Mouse (Mus musculus) lung, postnatal 0 days (tissue): ENCODE measurements at regions not wholly inside any gene's neighbourhood (a gene's known extent, or its start where the extent isn't known, plus 50 kb on each side); places are given as distances from the start of the nearest gene placed in this dataset.

ENCODE experiments used
- ATAC-seq: fragments of 200-750 bp; cut with Nextera tagmentation; 2 replicates; pipeline ENCODE4 v1.8.0; 2017; ENCODE audit warnings: moderate library complexity
- DNase-seq: peaks from one replicate; pipeline ENCODE4 v3.0.0-alpha.2; 2016; ENCODE audit warnings: low spot score
- H3K27ac ChIP-seq: fragments of 300-500 bp; sonication (generic); 2 replicates; pipeline ENCODE4 v1.5.1; 2014; ENCODE audit warnings: antibody characterized with exemption, mild to moderate bottlenecking, low read length, mixed read lengths
- H3K27me3 ChIP-seq: fragments of 300-500 bp; sonication (generic); replicated peaks from 2 replicates; pipeline ENCODE4 v1.6.1; 2014; ENCODE audit warnings: low read length, mixed read lengths; ENCODE audit not compliant: insufficient read depth
- H3K36me3 ChIP-seq: fragments of 300-500 bp; sonication (generic); 2 replicates; pipeline ENCODE4 v1.6.1; 2014; ENCODE audit warnings: low read length, mixed read lengths; ENCODE audit not compliant: insufficient read depth
- H3K4me1 ChIP-seq: fragments of 300-500 bp; sonication (generic); 2 replicates; pipeline ENCODE4 v1.6.1; 2014; ENCODE audit warnings: antibody characterized with exemption, low read depth, low read length, mixed read lengths; ENCODE audit not compliant: insufficient read depth
- H3K4me2 ChIP-seq: fragments of 300-500 bp; sonication (generic); replicated peaks from 2 replicates; pipeline ENCODE4 v1.6.1; 2014; ENCODE audit warnings: low read depth, mild to moderate bottlenecking, low read length, moderate library complexity, mixed read lengths
- H3K4me3 ChIP-seq: fragments of 300-500 bp; sonication (generic); 2 replicates; pipeline ENCODE4 v1.5.1; 2014; ENCODE audit warnings: low read depth, low read length
- H3K9ac ChIP-seq: fragments of 300-500 bp; sonication (generic); replicated peaks from 2 replicates; pipeline ENCODE4 v1.6.1; 2014; ENCODE audit warnings: low read depth, mild to moderate bottlenecking
- H3K9me3 ChIP-seq: fragments of 300-500 bp; sonication (generic); 2 replicates; pipeline ENCODE4 v1.6.1; 2016; ENCODE audit warnings: low read length, mixed read lengths
- CTCF ChIP-seq: IDR thresholded peaks from 2 replicates; pipeline ENCODE4 v1.5.1; 2016; ENCODE audit warnings: antibody characterized with exemption, mild to moderate bottlenecking
- EP300 ChIP-seq: IDR thresholded peaks from 2 replicates; pipeline ENCODE4 v1.6.1; 2016; ENCODE audit warnings: antibody characterized with exemption, mild to moderate bottlenecking, control low read depth
- WGBS: fragments of 180-500 bp; shearing (Covaris S2); extraction: QIAGEN DNeasy Blood & Tissue Kit; methylation state at CpG from one replicate; pipeline ENCODE4 v1.1.7; 2014; 5-methylcytosine and 5-hydroxymethylcytosine counted together

DNA sequence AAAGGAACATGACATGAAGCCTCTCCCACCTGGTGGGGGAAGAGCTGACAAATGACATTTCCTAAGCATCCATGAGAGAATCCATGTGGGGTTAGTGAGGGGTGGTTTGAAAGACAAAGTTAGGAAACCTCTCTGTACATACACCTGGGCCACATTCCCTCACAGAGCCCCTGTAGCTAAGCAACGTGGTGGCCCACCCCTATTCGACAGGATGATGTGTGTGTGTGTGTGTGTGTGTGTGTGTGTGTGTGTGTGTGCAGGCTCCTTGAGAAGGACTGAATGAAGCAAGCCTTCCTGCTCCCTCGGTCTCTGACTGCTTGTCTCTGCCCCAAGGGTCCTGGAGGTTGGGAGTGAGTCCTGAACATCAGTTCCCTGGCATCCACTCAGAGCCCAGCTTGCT lies 80.7 kb upstream of the Camk1g start:
- H3K27ac ChIP-seq: no peak overlapping the region
- no peaks in the 10 kb centered on the region for H3K36me3 ChIP-seq
- H3K4me1 ChIP-seq: peaks cover 11% of the 10 kb centered on the region; the same call in 1 of the 2 replicates
- no peaks in the 10 kb centered on the region for H3K9me3 ChIP-seq
- H3K27me3 ChIP-seq: no peaks in the 10 kb centered on the region
- TF ChIP-seq CTCF (no peak), EP300 (no peak)
- H3K4me3 ChIP-seq: no peak overlapping the region
- ATAC-seq (no peak), DNase-seq (no peak)
- H3K9ac ChIP-seq: no peak overlapping the region
- WGBS: 41% methylated on average over 3 of the region's 3 CpGs
- no peak overlapping the region for H3K4me2 ChIP-seq

DNA sequence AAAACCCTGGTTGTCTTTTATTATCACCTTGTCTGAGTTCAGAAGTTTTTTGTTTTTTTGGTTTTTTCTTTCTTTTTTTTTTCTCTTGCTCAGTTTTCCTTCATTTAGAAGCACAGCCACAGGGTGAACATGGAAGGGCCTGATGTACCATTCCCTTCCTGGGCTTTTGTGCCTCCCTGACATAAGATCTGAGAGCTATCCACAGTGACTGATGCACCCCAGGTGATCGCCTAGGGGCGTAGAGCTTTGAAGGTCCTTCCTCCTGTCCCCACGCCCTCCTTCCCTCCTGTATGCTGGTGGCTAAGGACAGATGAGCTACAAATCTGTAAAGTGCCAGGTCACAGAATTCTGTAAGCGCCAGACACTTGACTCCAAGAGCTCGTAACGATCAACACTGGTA lies 80.1 kb upstream of the Camk1g start:
- no peaks in the 10 kb centered on the region for H3K9me3 ChIP-seq
- TF ChIP-seq CTCF (no peak), EP300 (no peak)

DNA sequence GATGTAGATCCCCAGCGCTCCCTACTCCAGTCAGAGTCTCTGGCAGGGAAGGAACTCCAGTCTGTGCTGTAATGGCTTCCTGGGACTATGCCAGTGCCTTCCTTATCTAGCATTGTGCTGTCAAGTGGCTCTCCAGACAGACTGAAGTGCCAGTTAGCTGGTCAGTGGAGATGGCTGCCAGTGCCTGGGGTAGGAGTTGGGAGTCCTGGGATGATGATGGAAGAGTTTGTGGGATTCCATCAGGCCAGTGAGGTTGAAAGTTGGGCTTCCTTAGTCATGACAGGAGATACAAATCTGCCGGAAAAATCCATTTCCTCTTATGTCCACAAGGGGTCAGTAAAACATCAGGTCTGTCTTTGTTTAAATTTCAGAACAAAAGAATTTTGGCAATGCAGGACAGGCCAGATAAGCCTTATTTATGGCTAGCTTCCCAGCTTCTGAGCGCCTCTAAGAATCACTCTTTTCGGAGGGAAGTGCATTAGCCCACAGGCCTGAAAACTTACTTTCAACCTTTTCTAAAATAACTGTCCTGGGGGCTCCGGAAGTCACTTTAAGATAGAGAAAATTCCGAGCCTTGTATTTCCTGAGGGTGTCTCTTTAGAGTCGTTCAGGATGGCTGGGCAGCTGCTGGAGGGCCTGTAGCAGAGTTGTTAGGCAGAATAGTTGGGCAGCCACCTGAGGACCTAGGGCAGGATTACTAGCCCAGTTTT lies 79.5 kb upstream of the Camk1g start:
- peaks cover 11% of the 10 kb centered on the region; the same call in 1 of the 2 replicates for H3K4me1 ChIP-seq
- no peaks in the 10 kb centered on the region for H3K36me3 ChIP-seq
- no peak overlapping the region for H3K4me3 ChIP-seq
- DNase-seq: peak; percentile 92
- no peaks in the 10 kb centered on the region for H3K27me3 ChIP-seq
- WGBS: 3% methylated on average over 7 of the region's 7 CpGs
- H3K9me3 ChIP-seq: no peaks in the 10 kb centered on the region
- ATAC-seq: peak; percentile 95
- H3K4me2 ChIP-seq: no peak overlapping the region
- TF ChIP-seq EP300 (peak; percentile 79; the same call in 1 of the 2 replicates), CTCF (peak; percentile 79)
- H3K9ac ChIP-seq: no peak overlapping the region
- H3K27ac ChIP-seq: no peak overlapping the region

More for the DNA sequence above, 80.1 kb upstream of the Camk1g start:
- Histone ChIP-seq H3K4me3 (no peak overlapping the region), H3K36me3 (no peaks in the 10 kb centered on the region), H3K4me1 (peaks cover 11% of the 10 kb centered on the region; the same call in 1 of the 2 replicates), H3K4me2 (no peak overlapping the region), H3K27ac (no peak overlapping the region), H3K9ac (no peak overlapping the region), H3K27me3 (no peaks in the 10 kb centered on the region)
- DNase-seq (no peak), ATAC-seq (no peak)
- 64% methylated on average over 6 of the region's 6 CpGs for WGBS

DNA sequence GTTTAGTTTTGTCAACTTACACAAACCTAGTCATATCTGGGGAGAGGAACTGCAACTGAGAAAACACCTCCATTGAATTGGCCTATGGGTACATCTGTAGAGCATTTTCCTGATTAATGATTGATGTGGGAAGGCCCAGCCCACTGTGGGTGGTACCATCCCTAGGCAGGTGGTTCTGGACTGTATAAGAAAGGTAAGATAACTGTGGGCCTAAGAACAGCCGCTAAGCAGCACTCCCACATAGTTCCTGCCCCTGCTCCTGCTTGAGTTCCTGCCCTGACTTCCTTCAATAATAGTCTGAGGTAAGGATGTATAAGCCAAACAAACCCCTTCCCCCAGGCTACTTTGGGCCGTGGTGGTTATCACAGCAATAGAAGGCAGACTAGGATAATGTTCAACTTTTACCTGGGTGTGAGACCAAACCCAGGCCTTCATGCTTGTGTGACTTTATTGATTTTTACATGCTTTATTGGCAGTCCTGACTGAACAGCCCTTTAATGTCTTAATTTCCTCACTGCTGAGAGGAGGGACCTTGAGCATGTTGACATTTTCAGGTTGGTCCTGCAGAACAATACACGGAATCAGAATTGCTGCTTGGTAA lies 78.8 kb upstream of the Camk1g start:
- H3K27ac ChIP-seq: no peak overlapping the region
- 24% methylated on average over 3 of the region's 3 CpGs for WGBS
- H3K27me3 ChIP-seq: no peaks in the 10 kb centered on the region
- no peak for TF ChIP-seq CTCF
- no peak for TF ChIP-seq EP300
- H3K36me3 ChIP-seq: no peaks in the 10 kb centered on the region
- H3K9me3 ChIP-seq: no peaks in the 10 kb centered on the region
- peaks cover 11% of the 10 kb centered on the region; the same call in 1 of the 2 replicates for H3K4me1 ChIP-seq
- ATAC-seq: 0 out of 2 replicates have a peak, but pooled peaks have one; percentile 0
- no peak overlapping the region for H3K4me2 ChIP-seq
- no peak overlapping the region for H3K9ac ChIP-seq
- no peak overlapping the region for H3K4me3 ChIP-seq
- no peak for DNase-seq

DNA sequence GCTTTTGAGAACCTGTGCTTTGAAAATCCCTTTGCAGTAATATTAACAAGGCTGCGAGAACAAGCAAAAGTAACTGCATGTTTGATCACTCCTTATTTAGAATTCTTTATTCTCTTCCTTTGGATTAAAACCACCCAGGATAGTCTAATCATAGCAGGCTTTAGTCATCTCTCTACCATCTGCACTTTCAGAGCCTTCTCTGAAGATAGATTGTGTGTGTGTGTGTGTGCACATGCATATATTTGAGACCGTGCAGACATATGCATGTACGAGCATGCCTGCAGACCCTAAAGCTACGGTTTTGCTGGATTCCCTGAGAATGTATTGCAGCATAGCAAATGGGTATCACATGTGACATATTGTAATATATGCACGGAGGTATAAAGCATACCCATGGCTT lies 77.5 kb upstream of the Camk1g start:
- no peak for TF ChIP-seq CTCF
- TF ChIP-seq EP300: no peak
- no peak for ATAC-seq
- Histone ChIP-seq H3K4me2 (no peak overlapping the region), H3K27ac (no peak overlapping the region), H3K9me3 (no peaks in the 10 kb centered on the region), H3K4me3 (no peak overlapping the region), H3K36me3 (no peaks in the 10 kb centered on the region), H3K27me3 (no peaks in the 10 kb centered on the region), H3K9ac (no peak overlapping the region), H3K4me1 (peaks cover 11% of the 10 kb centered on the region; the same call in 1 of the 2 replicates)
- WGBS: 90% methylated on average over 5 of the region's 5 CpGs
- no peak for DNase-seq

DNA sequence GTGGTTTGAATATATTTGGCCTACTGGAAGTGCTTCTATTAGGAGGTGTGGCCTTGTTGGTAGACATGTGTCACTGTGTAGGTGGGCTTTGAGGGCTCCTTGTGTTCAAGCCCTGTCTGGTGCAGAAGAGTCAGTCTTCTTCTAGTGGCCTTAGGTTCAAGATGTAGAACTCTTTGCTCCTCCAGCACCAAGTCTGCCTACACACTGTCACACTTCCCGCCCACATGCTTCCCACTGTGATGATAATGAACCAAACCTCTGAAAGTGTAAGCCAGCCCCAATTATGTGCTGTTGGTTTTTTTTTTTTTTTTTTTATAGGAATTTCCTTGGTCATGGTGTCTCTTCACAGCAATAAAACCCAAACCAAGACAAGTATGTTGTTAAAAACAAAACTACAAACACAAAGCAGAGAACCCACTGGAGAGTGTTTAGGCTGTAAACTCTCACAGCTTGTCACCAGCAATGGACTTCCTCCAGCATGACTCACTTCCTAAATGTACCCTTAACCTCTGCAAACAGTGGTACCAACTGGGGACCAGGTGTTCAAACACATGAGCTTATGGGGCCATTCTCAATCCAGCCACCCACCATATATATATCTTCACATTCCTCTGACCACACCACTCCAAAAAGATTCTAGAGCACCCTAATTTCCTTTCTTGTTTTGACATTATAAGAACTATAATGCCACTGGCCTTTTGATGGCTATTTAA lies 74.0 kb upstream of the Camk1g start:
- TF ChIP-seq EP300 (no peak), CTCF (no peak)
- no peaks in the 10 kb centered on the region for H3K36me3 ChIP-seq
- no peak overlapping the region for H3K9ac ChIP-seq
- no peak overlapping the region for H3K27ac ChIP-seq
- no peak overlapping the region for H3K4me3 ChIP-seq
- H3K27me3 ChIP-seq: no peaks in the 10 kb centered on the region
- ATAC-seq: no peak
- H3K4me2 ChIP-seq: no peak overlapping the region
- no peak for DNase-seq
- WGBS: 96% methylated on average over 1 of the region's 1 CpGs
- H3K4me1 ChIP-seq: no peaks in the 10 kb centered on the region
- no peaks in the 10 kb centered on the region for H3K9me3 ChIP-seq
